Mouse (Mus musculus): Measurements from ENCODE around the gene Uhrf2. TPM values are rescaled to one million over a fixed set of nuclear protein-coding genes. Genes with fewer than 3 reads are reported as not detected.

The Uhrf2 gene
- total and polyA plus RNA-seq, 3 experiments: 13.5 to 137 (median 91.5) TPM

GRCm38 (mm10) chr19:30105045-30105842 is 74.9 kb downstream of the Uhrf2 start:
- Histone ChIP-seq H3K27me3 (ENCODE audit: insufficient read depth, low read length) (peaks cover 19% of the 10 kb centered on the region), H3K4me1 (ENCODE audit: insufficient read depth, low read depth, low read length) (no peaks in the 10 kb centered on the region; the same call in 1 of the 2 replicates), H3K9me3 (replicated peaks) (no peaks in the 10 kb centered on the region), H3K4me3 (ENCODE audit: low read depth, low read length) (no peak overlapping the region), H3K36me3 (replicated peaks) (no peaks in the 10 kb centered on the region)
- DNase-seq (ENCODE audit: low spot score) (no peak), ATAC-seq (ENCODE audit: extremely low read depth, insufficient number of reproducible peaks, low FRiP score, poor library complexity, severe bottlenecking) (no peak)
- TF ChIP-seq TAL1 (conservative IDR thresholded peaks at IDR 0.05; ENCODE audit: low read depth, low read length) (no peak), GATA2 (IDR thresholded peaks at IDR 0.05; ENCODE audit: borderline replicate concordance, low read depth, low read length) (no peak), POLR2AphosphoS5 (IDR thresholded peaks at IDR 0.05; ENCODE audit: insufficient replicate concordance, low read depth, low read length) (no peak), CTCF (IDR thresholded peaks at IDR 0.05; ENCODE audit: low read depth, low read length) (no peak), GATA1 (IDR thresholded peaks at IDR 0.05; ENCODE audit: borderline replicate concordance, low read length) (no peak)

- H3K4me3 ChIP-seq (ENCODE audit: low read depth, low read length): no peak overlapping the region
These were observed 77.0 kb downstream of the Uhrf2 start for GRCm38 (mm10) chr19:30107221-30107845.

GRCm38 (mm10) chr19:30108616-30109015 is 78.3 kb downstream of the Uhrf2 start:
- no peaks in the 10 kb centered on the region for H3K4me1 ChIP-seq (ENCODE audit: insufficient read depth, low read depth, low read length)
- DNase-seq (ENCODE audit: low spot score): no peak
- TF ChIP-seq GATA1 (IDR thresholded peaks at IDR 0.05; ENCODE audit: borderline replicate concordance, low read length): no peak
- TF ChIP-seq POLR2AphosphoS5 (IDR thresholded peaks at IDR 0.05; ENCODE audit: insufficient replicate concordance, low read depth, low read length): no peak
- TF ChIP-seq CTCF (IDR thresholded peaks at IDR 0.05; ENCODE audit: low read depth, low read length): no peak
- TF ChIP-seq GATA2 (IDR thresholded peaks at IDR 0.05; ENCODE audit: borderline replicate concordance, low read depth, low read length): no peak
- TF ChIP-seq TAL1 (conservative IDR thresholded peaks at IDR 0.05; ENCODE audit: low read depth, low read length): no peak
- H3K9me3 ChIP-seq (replicated peaks): no peaks in the 10 kb centered on the region
- H3K36me3 ChIP-seq (replicated peaks): no peaks in the 10 kb centered on the region
- no peak overlapping the region for H3K4me3 ChIP-seq (ENCODE audit: low read depth, low read length)
- ATAC-seq (ENCODE audit: extremely low read depth, insufficient number of reproducible peaks, low FRiP score, poor library complexity, severe bottlenecking): no peak
- peaks cover 11% of the 10 kb centered on the region for H3K27me3 ChIP-seq (ENCODE audit: insufficient read depth, low read length)

More at GRCm38 (mm10) chr19:30107221-30107845, 77.0 kb downstream of the Uhrf2 start:
- Histone ChIP-seq H3K27me3 (ENCODE audit: insufficient read depth, low read length) (peaks cover 19% of the 10 kb centered on the region), H3K36me3 (replicated peaks) (no peaks in the 10 kb centered on the region), H3K9me3 (replicated peaks) (no peaks in the 10 kb centered on the region), H3K4me1 (ENCODE audit: insufficient read depth, low read depth, low read length) (no peaks in the 10 kb centered on the region; the same call in 1 of the 2 replicates)
- TF ChIP-seq POLR2AphosphoS5 (IDR thresholded peaks at IDR 0.05; ENCODE audit: insufficient replicate concordance, low read depth, low read length): no peak
- no peak for TF ChIP-seq CTCF (IDR thresholded peaks at IDR 0.05; ENCODE audit: low read depth, low read length)
- no peak for TF ChIP-seq GATA2 (IDR thresholded peaks at IDR 0.05; ENCODE audit: borderline replicate concordance, low read depth, low read length)
- no peak for TF ChIP-seq GATA1 (IDR thresholded peaks at IDR 0.05; ENCODE audit: borderline replicate concordance, low read length)
- DNase-seq (ENCODE audit: low spot score): no peak
- ATAC-seq (ENCODE audit: extremely low read depth, insufficient number of reproducible peaks, low FRiP score, poor library complexity, severe bottlenecking): no peak

GRCm38 (mm10) chr19:30109122-30109521 is 78.8 kb downstream of the Uhrf2 start:
- Histone ChIP-seq H3K4me1 (ENCODE audit: insufficient read depth, low read depth, low read length) (no peaks in the 10 kb centered on the region), H3K9me3 (replicated peaks) (no peaks in the 10 kb centered on the region), H3K4me3 (ENCODE audit: low read depth, low read length) (no peak overlapping the region), H3K36me3 (replicated peaks) (no peaks in the 10 kb centered on the region), H3K27me3 (ENCODE audit: insufficient read depth, low read length) (peaks cover 8% of the 10 kb centered on the region)
- ATAC-seq (ENCODE audit: extremely low read depth, insufficient number of reproducible peaks, low FRiP score, poor library complexity, severe bottlenecking): no peak
- TF ChIP-seq POLR2AphosphoS5 (IDR thresholded peaks at IDR 0.05; ENCODE audit: insufficient replicate concordance, low read depth, low read length) (no peak), CTCF (IDR thresholded peaks at IDR 0.05; ENCODE audit: low read depth, low read length) (no peak), GATA1 (IDR thresholded peaks at IDR 0.05; ENCODE audit: borderline replicate concordance, low read length) (no peak)
- DNase-seq (ENCODE audit: low spot score): no peak

- Histone ChIP-seq H3K4me3 (ENCODE audit: low read depth, low read length) (no peak overlapping the region), H3K36me3 (replicated peaks) (no peaks in the 10 kb centered on the region), H3K27me3 (ENCODE audit: insufficient read depth, low read length) (peaks cover 8% of the 10 kb centered on the region), H3K4me1 (ENCODE audit: insufficient read depth, low read depth, low read length) (no peaks in the 10 kb centered on the region), H3K9me3 (replicated peaks) (no peaks in the 10 kb centered on the region)
- no peak for ATAC-seq (ENCODE audit: extremely low read depth, insufficient number of reproducible peaks, low FRiP score, poor library complexity, severe bottlenecking)
- TF ChIP-seq GATA2 (IDR thresholded peaks at IDR 0.05; ENCODE audit: borderline replicate concordance, low read depth, low read length) (no peak), CTCF (IDR thresholded peaks at IDR 0.05; ENCODE audit: low read depth, low read length) (no peak), POLR2AphosphoS5 (IDR thresholded peaks at IDR 0.05; ENCODE audit: insufficient replicate concordance, low read depth, low read length) (no peak), GATA1 (IDR thresholded peaks at IDR 0.05; ENCODE audit: borderline replicate concordance, low read length) (no peak), TAL1 (conservative IDR thresholded peaks at IDR 0.05; ENCODE audit: low read depth, low read length) (no peak)
- no peak for DNase-seq (ENCODE audit: low spot score)
These were observed 81.1 kb downstream of the Uhrf2 start for GRCm38 (mm10) chr19:30111421-30111820.

GRCm38 (mm10) chr19:30112961-30113688 is 82.8 kb downstream of the Uhrf2 start:
- DNase-seq (ENCODE audit: low spot score): no peak
- Histone ChIP-seq H3K27me3 (ENCODE audit: insufficient read depth, low read length) (peaks cover 8% of the 10 kb centered on the region), H3K4me1 (ENCODE audit: insufficient read depth, low read depth, low read length) (no peaks in the 10 kb centered on the region), H3K4me3 (ENCODE audit: low read depth, low read length) (no peak overlapping the region), H3K36me3 (replicated peaks) (no peaks in the 10 kb centered on the region), H3K9me3 (replicated peaks) (no peaks in the 10 kb centered on the region)
- ATAC-seq (ENCODE audit: extremely low read depth, insufficient number of reproducible peaks, low FRiP score, poor library complexity, severe bottlenecking): no peak
- TF ChIP-seq POLR2AphosphoS5 (IDR thresholded peaks at IDR 0.05; ENCODE audit: insufficient replicate concordance, low read depth, low read length): no peak
- TF ChIP-seq CTCF (IDR thresholded peaks at IDR 0.05; ENCODE audit: low read depth, low read length): no peak
- no peak for TF ChIP-seq GATA2 (IDR thresholded peaks at IDR 0.05; ENCODE audit: borderline replicate concordance, low read depth, low read length)
- TF ChIP-seq GATA1 (IDR thresholded peaks at IDR 0.05; ENCODE audit: borderline replicate concordance, low read length): no peak
- no peak for TF ChIP-seq TAL1 (conservative IDR thresholded peaks at IDR 0.05; ENCODE audit: low read depth, low read length)
